Mouse (Mus musculus) G1E (cell line): ENCODE results near the gene Itgad.

Experiments
- CTCF ChIP-seq: IDR thresholded peaks from 2 replicates; pipeline ENCODE4 v1.5.1; 2012; ENCODE audit warnings: low read depth, low read length, inconsistent platforms, mixed read lengths
- GATA1 ChIP-seq: IDR thresholded peaks from 2 replicates; pipeline ENCODE4 v1.6.1; 2012; ENCODE audit warnings: borderline replicate concordance, low read length, inconsistent platforms, mixed read lengths
- POLR2AphosphoS5 ChIP-seq: IDR thresholded peaks from 2 replicates; pipeline ENCODE4 v1.6.1; 2012; ENCODE audit warnings: low read depth, low read length, inconsistent platforms; ENCODE audit not compliant: insufficient replicate concordance
- TAL1 ChIP-seq: conservative IDR thresholded peaks from 2 replicates; pipeline ENCODE4 v1.6.1; 2012; ENCODE audit warnings: low read depth, low read length, inconsistent platforms, mixed read lengths

GRCm38 (mm10) chr7:128237927-128238778 lies 84.0 kb downstream of the Itgad start, which contains the start of gene 9130023H24Rik:
- no peak for TF ChIP-seq CTCF
- no peak for TF ChIP-seq POLR2AphosphoS5
- TF ChIP-seq GATA1: no peak
- TF ChIP-seq TAL1: no peak
